Mouse (Mus musculus): ENCODE measurements at regions not wholly inside any gene's neighbourhood (a gene's known extent, or its start where the extent isn't known, plus 50 kb on each side); places are given as distances from the start of the nearest gene placed in this dataset.

- no peak for TF ChIP-seq NELFE (IDR thresholded peaks at IDR 0.05; ENCODE audit: low read depth, low read length)
- no peak for TF ChIP-seq GABPA (IDR thresholded peaks at IDR 0.05; ENCODE audit: low read depth, low read length)
- no peak for TF ChIP-seq EP300 (IDR thresholded peaks at IDR 0.05; ENCODE audit: low read depth in 1 of 2, low read length in 2 of 2)
- TF ChIP-seq POLR2A (IDR thresholded peaks at IDR 0.05; ENCODE audit: control insufficient read depth in 1 of 2, insufficient read depth in 1 of 2, low read depth in 1 of 2, low read length in 2 of 2, poor library complexity in 1 of 2) = no peak
- no peak for TF ChIP-seq MAX (IDR thresholded peaks at IDR 0.05; ENCODE audit: low read length)
- no peak for TF ChIP-seq CTCF (IDR thresholded peaks at IDR 0.05 in 2 of 3, conservative IDR thresholded peaks at IDR 0.05 in 1 of 3; ENCODE audit: control insufficient read depth in 1 of 3, insufficient read depth in 1 of 3, low read depth in 2 of 3, low read length in 3 of 3, poor library complexity in 1 of 3, severe bottlenecking in 1 of 3)
- TF ChIP-seq USF1 (IDR thresholded peaks at IDR 0.05; ENCODE audit: low read depth, low read length) = no peak
- TF ChIP-seq GATA1 (IDR thresholded peaks at IDR 0.05; ENCODE audit: low read depth, low read length) = no peak
- no peak for TF ChIP-seq USF2 (IDR thresholded peaks at IDR 0.05; ENCODE audit: borderline replicate concordance in 1 of 2, insufficient read depth in 1 of 2, low read depth in 1 of 2, low read length in 2 of 2)
- TF ChIP-seq E2F4 (IDR thresholded peaks at IDR 0.05; ENCODE audit: borderline replicate concordance, low read depth, low read length) = no peak
- TF ChIP-seq POLR2AphosphoS2 (IDR thresholded peaks at IDR 0.05; ENCODE audit: low read length) = no peak
Measured at GRCm38 (mm10) chr1:88623040-88623439, 79.0 kb downstream of the Arl4c start.
